Mouse (Mus musculus): ENCODE results near the gene Fbxl3. TPM values are rescaled to one million over a fixed set of nuclear protein-coding genes. Genes with fewer than 3 reads are reported as not detected.

The Fbxl3 gene
- polyA plus RNA-seq, 1 experiment from 2014 or later, result 28.5 TPM

DNA sequence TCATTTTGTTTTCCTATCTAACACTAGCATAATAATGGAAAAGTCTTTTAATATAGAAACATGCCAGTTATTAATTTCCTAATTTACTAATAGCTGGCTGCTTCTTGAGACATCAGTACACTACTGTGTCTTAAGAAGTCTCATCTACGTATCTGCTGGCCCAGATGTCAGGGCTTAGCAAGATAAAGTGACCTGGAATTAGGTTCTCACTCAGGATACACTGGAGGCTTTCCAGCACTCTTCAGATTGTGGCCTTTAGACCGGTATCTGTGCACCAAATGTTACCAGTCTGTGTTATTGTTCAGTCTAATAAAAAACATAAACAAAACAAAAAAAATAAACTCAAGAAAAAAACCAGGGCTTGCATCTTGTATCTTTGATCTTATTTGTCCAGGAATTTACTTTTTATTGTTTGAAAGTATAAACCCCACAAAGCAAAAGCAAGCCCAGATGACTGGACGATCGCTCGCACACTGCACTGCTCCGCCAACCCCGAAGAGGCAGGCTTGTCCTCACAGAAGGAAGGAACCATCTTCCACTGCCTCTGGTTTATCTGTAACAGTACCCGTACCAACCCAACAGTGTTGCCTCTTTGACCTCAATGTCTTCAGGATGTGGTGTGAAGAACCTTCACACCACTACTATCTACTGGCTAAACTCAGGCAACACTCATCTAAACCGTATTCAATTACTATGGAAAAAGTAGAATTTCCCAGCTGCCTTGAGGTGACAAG, 21.9 kb downstream of the Fbxl3 start:
- no peak for DNase-seq (ENCODE audit: low spot score)
- Histone ChIP-seq H3K4me3 (replicated peaks; ENCODE audit: low read depth, low read length) (no peak overlapping the region), H3K9ac (ENCODE audit: low read depth, low read length) (no peak overlapping the region), H3K36me3 (ENCODE audit: insufficient read depth, low read length) (peaks cover 26% of the 10 kb centered on the region; the same call in 1 of the 2 replicates), H3K4me1 (replicated peaks; ENCODE audit: insufficient read depth, low read length) (no peaks in the 10 kb centered on the region), H3K27me3 (ENCODE audit: insufficient read depth, low read length) (no peaks in the 10 kb centered on the region), H3K4me2 (ENCODE audit: low read length) (no peak overlapping the region), H3K9me3 (replicated peaks; ENCODE audit: low read length) (no peaks in the 10 kb centered on the region), H3K27ac (no peak overlapping the region)
- ATAC-seq (replicated peaks; ENCODE audit: low FRiP score, low read depth), result no peak
- TF ChIP-seq CTCF (IDR thresholded peaks at IDR 0.05; ENCODE audit: low read depth), result no peak
- 89% methylated on average over 9 of the region's 9 CpGs for WGBS

DNA sequence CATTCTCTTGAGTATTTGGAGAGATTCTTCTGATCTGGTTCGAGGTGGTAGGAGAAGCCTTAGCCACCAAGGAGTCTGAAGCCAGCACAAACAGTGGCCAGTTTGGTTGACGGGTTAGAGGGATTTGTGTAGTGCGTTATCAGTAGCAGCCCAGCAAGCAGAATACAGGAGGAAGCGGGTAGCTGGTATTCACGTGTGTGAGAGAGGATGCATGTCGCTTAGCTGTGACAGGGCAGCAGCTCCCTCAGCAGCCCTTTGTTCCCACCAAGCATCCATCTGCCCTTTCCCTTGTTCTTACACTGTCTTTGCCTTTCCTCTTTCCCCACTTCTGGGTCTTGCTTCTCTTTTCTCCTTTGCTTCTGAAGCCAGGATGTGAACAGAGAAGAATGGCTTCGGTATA, 24.2 kb downstream of the Fbxl3 start:
- no peak overlapping the region for H3K9ac ChIP-seq (ENCODE audit: low read depth, low read length)
- H3K27ac ChIP-seq, result no peak overlapping the region
- no peak for TF ChIP-seq CTCF (IDR thresholded peaks at IDR 0.05; ENCODE audit: low read depth)
- H3K4me2 ChIP-seq (ENCODE audit: low read length), result no peak overlapping the region
- peaks cover 27% of the 10 kb centered on the region; the same call in 1 of the 2 replicates for H3K36me3 ChIP-seq (ENCODE audit: insufficient read depth, low read length)
- H3K4me3 ChIP-seq (replicated peaks; ENCODE audit: low read depth, low read length), result no peak overlapping the region
- H3K4me1 ChIP-seq (replicated peaks; ENCODE audit: insufficient read depth, low read length), result no peaks in the 10 kb centered on the region
- H3K27me3 ChIP-seq (ENCODE audit: insufficient read depth, low read length), result no peaks in the 10 kb centered on the region
- DNase-seq (ENCODE audit: low spot score) (no peak), ATAC-seq (replicated peaks; ENCODE audit: low FRiP score, low read depth) (no peak)
- WGBS, result 87% methylated on average over 7 of the region's 7 CpGs
- H3K9me3 ChIP-seq (replicated peaks; ENCODE audit: low read length), result no peaks in the 10 kb centered on the region

DNA sequence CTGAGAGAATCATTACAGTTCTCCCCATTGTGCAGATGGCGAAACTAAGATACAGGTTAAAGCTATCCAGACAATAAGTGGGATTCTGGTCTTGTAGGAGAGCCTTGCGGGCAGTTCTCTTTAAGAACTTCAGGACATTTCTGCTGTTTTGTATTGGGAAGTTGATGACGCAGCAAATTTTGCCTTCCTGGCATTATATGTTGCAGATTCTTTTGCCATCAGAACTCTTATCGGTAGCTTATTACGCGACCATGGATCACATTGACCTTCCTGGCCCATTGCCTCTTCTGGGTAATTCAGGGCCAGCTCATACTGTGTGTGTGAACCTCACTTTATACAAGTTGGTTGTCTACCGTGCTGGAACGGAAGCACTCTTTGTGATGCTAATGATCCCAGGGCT, 25.5 kb downstream of the Fbxl3 start:
- H3K4me2 ChIP-seq (ENCODE audit: low read length), result no peak overlapping the region
- H3K9me3 ChIP-seq (replicated peaks; ENCODE audit: low read length), result no peaks in the 10 kb centered on the region
- no peak overlapping the region for H3K4me3 ChIP-seq (replicated peaks; ENCODE audit: low read depth, low read length)
- TF ChIP-seq CTCF (IDR thresholded peaks at IDR 0.05; ENCODE audit: low read depth), result no peak
- H3K36me3 ChIP-seq (ENCODE audit: insufficient read depth, low read length), result peaks cover 27% of the 10 kb centered on the region; the same call in 1 of the 2 replicates
- no peak for DNase-seq (ENCODE audit: low spot score)
- H3K27me3 ChIP-seq (ENCODE audit: insufficient read depth, low read length), result no peaks in the 10 kb centered on the region
- H3K4me1 ChIP-seq (replicated peaks; ENCODE audit: insufficient read depth, low read length), result no peaks in the 10 kb centered on the region
- ATAC-seq (replicated peaks; ENCODE audit: low FRiP score, low read depth), result no peak
- no peak overlapping the region for H3K27ac ChIP-seq
- WGBS, result 94% methylated on average over 8 of the region's 8 CpGs
- no peak overlapping the region for H3K9ac ChIP-seq (ENCODE audit: low read depth, low read length)

DNA sequence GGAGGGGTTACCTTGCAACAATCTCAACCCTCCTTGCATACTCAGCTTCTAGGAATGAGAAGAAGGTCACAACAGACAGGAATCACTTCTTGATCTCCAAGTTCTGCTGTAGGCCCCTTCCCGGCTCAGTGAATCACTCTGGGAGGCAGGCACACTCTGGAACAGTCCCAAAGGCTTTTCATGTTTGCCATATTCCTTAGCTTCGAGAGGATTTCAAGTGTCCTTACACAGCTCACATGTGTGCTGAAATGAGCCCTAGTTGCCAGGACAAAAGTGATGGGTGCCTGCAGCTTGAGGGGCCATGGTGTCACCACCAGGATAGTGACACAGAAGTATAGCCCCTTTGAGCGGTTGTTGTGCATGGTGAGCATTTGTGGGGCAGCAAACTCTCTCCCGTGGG, 26.6 kb downstream of the Fbxl3 start:
- Histone ChIP-seq H3K9ac (ENCODE audit: low read depth, low read length) (no peak overlapping the region), H3K4me3 (replicated peaks; ENCODE audit: low read depth, low read length) (no peak overlapping the region), H3K27ac (no peak overlapping the region), H3K4me2 (ENCODE audit: low read length) (no peak overlapping the region), H3K36me3 (ENCODE audit: insufficient read depth, low read length) (peaks cover 23% of the 10 kb centered on the region; the same call in 1 of the 2 replicates), H3K4me1 (replicated peaks; ENCODE audit: insufficient read depth, low read length) (no peaks in the 10 kb centered on the region), H3K9me3 (replicated peaks; ENCODE audit: low read length) (no peaks in the 10 kb centered on the region), H3K27me3 (ENCODE audit: insufficient read depth, low read length) (no peaks in the 10 kb centered on the region)
- DNase-seq (ENCODE audit: low spot score), result no peak
- ATAC-seq (replicated peaks; ENCODE audit: low FRiP score, low read depth), result no peak
- 90% methylated on average over 4 of the region's 4 CpGs for WGBS
- TF ChIP-seq CTCF (IDR thresholded peaks at IDR 0.05; ENCODE audit: low read depth), result no peak

DNA sequence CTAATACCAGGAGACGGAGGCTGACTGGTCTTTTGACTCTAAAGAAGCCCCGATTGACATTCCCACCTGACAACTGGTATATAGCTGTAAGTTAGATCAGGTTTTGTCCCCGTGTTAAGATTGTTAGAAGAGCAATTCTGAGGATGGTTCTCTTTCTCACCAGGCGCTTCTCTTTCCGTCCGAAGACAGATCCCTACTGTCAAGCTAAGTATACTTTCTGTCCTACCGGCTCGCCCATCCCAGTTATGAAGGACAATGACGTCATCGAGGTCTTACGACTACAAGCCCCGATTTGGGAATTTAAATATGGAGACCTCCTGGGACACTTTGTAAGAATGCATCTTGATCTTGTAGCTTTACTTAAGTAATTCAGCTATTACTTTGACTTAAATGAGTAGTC, 27.9 kb downstream of the Fbxl3 start:
- ATAC-seq (replicated peaks; ENCODE audit: low FRiP score, low read depth), result no peak
- no peak for DNase-seq (ENCODE audit: low spot score)
- 0 out of 2 replicates have a peak overlapping the region, but pooled peaks have one; percentile 77 for H3K4me2 ChIP-seq (ENCODE audit: low read length)
- no peak overlapping the region for H3K4me3 ChIP-seq (replicated peaks; ENCODE audit: low read depth, low read length)
- no peak overlapping the region for H3K27ac ChIP-seq
- no peaks in the 10 kb centered on the region for H3K27me3 ChIP-seq (ENCODE audit: insufficient read depth, low read length)
- peaks cover 17% of the 10 kb centered on the region; the same call in 1 of the 2 replicates for H3K36me3 ChIP-seq (ENCODE audit: insufficient read depth, low read length)
- H3K9ac ChIP-seq (ENCODE audit: low read depth, low read length), result no peak overlapping the region
- TF ChIP-seq CTCF (IDR thresholded peaks at IDR 0.05; ENCODE audit: low read depth), result no peak
- H3K9me3 ChIP-seq (replicated peaks; ENCODE audit: low read length), result no peaks in the 10 kb centered on the region
- 91% methylated on average over 12 of the region's 12 CpGs for WGBS
- no peaks in the 10 kb centered on the region for H3K4me1 ChIP-seq (replicated peaks; ENCODE audit: insufficient read depth, low read length)

DNA sequence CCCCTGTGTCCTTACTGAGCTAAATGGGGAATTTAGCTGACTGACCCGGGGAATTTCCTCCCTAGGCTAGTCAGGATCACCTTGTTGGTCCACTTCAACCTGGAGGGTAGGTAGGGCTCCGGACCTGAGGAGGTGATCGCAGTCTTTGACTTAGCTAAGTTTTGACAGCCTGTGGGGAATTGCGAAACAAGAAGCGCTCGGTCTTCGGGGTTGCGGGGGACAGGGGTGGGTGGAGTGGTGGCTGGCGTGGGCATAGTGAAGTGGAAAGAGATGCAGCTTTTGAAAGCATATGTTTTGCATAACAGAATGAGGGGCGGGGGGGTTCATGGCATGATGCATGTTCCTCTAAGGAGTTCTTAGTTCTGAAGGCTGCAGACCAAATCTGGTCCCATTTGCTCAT, 28.6 kb downstream of the Fbxl3 start:
- H3K27ac ChIP-seq, result peak overlapping the region; percentile 89
- H3K4me2 ChIP-seq (ENCODE audit: low read length), result peak overlapping the region; percentile 77
- no peaks in the 10 kb centered on the region for H3K9me3 ChIP-seq (replicated peaks; ENCODE audit: low read length)
- H3K4me3 ChIP-seq (replicated peaks; ENCODE audit: low read depth, low read length), result peak overlapping the region; percentile 70
- no peaks in the 10 kb centered on the region for H3K27me3 ChIP-seq (ENCODE audit: insufficient read depth, low read length)
- H3K36me3 ChIP-seq (ENCODE audit: insufficient read depth, low read length), result peaks cover 17% of the 10 kb centered on the region; the same call in 1 of the 2 replicates
- no peak for TF ChIP-seq CTCF (IDR thresholded peaks at IDR 0.05; ENCODE audit: low read depth)
- H3K9ac ChIP-seq (ENCODE audit: low read depth, low read length), result peak overlapping the region; percentile 74
- DNase-seq (ENCODE audit: low spot score), result no peak
- WGBS, result 3% methylated on average over 10 of the region's 10 CpGs
- ATAC-seq (replicated peaks; ENCODE audit: low FRiP score, low read depth), result no peak
- no peaks in the 10 kb centered on the region for H3K4me1 ChIP-seq (replicated peaks; ENCODE audit: insufficient read depth, low read length)
